Mouse (Mus musculus) hindbrain, embryonic 11.5 days (tissue): ENCODE results near the gene Gsg1. TPM values are rescaled to one million over a fixed set of nuclear protein-coding genes. Genes with fewer than 3 reads are reported as not detected.

Experiments
- ATAC-seq: fragments of 200-750 bp; cut with Nextera tagmentation; 2 replicates; pipeline ENCODE4 v1.8.0; 2017; ENCODE audit warnings: mild to moderate bottlenecking, moderate TSS enrichment, moderate library complexity; ENCODE audit not compliant: low FRiP score
- DNase-seq: peaks from one replicate; pipeline ENCODE4 v3.0.0-alpha.2; 2015; ENCODE audit warnings: low spot score
- H3K27ac ChIP-seq: fragments of 300-500 bp; sonication (generic); 2 replicates; pipeline ENCODE4 v1.5.1; 2014; ENCODE audit warnings: mild to moderate bottlenecking, low read depth, low read length
- H3K27me3 ChIP-seq: fragments of 300-500 bp; sonication (generic); 2 replicates; pipeline ENCODE4 v1.6.1; 2014; ENCODE audit warnings: mild to moderate bottlenecking, low read length, moderate library complexity, mixed read lengths; ENCODE audit not compliant: control insufficient read depth, insufficient read depth
- H3K36me3 ChIP-seq: fragments of 300-500 bp; sonication (generic); 2 replicates; pipeline ENCODE4 v1.6.1; 2014; ENCODE audit warnings: mild to moderate bottlenecking, low read length, moderate library complexity, mixed read lengths; ENCODE audit not compliant: control insufficient read depth, insufficient read depth
- H3K4me1 ChIP-seq: fragments of 300-500 bp; sonication (generic); replicated peaks from 2 replicates; pipeline ENCODE4 v1.6.1; 2014; ENCODE audit warnings: low read length, mixed read lengths; ENCODE audit not compliant: control insufficient read depth, insufficient read depth
- H3K4me2 ChIP-seq: fragments of 300-500 bp; sonication (generic); replicated peaks from 2 replicates; pipeline ENCODE4 v1.6.1; 2014; ENCODE audit warnings: mild to moderate bottlenecking, low read depth, low read length
- H3K4me3 ChIP-seq: fragments of 300-500 bp; sonication (generic); 2 replicates; pipeline ENCODE4 v1.5.1; 2014; ENCODE audit warnings: low read depth, low read length
- H3K9ac ChIP-seq: fragments of 300-500 bp; sonication (generic); 2 replicates; pipeline ENCODE4 v1.6.1; 2014; ENCODE audit warnings: low read depth, low read length
- H3K9me3 ChIP-seq: fragments of 300-500 bp; sonication (generic); 2 replicates; pipeline ENCODE4 v1.6.1; 2016; ENCODE audit warnings: low read length; ENCODE audit not compliant: control insufficient read depth
- whole genome bisulfite sequencing: fragments of 180-500 bp; shearing (Covaris S2); extraction: QIAGEN DNeasy Blood & Tissue Kit; methylation state at CpG from one replicate; pipeline ENCODE4 v1.1.7; 2014; 5-methylcytosine and 5-hydroxymethylcytosine counted together
- polyA plus RNA-seq: library from polyadenylated mRNA; unstranded; fragments of >200 nt; fragmentation: Nextera tagmentation; extraction: Ambion mirVana; gene quantifications from 2 replicates; pipeline ENCODE4 v1.2.1, GENCODE M21; 2014

Gsg1 gene
- polyA plus RNA-seq, 1 experiment from 2014 or later = 0.66 TPM

- H3K9me3 ChIP-seq = no peaks in the 10 kb centered on the region
- H3K36me3 ChIP-seq = no peaks in the 10 kb centered on the region
- H3K27ac ChIP-seq = no peak overlapping the region
- no peaks in the 10 kb centered on the region for H3K4me1 ChIP-seq
- H3K4me3 ChIP-seq = no peak overlapping the region
- no peak overlapping the region for H3K9ac ChIP-seq
- no peaks in the 10 kb centered on the region for H3K27me3 ChIP-seq
- H3K4me2 ChIP-seq = no peak overlapping the region
- ATAC-seq (no peak), DNase-seq (no peak)
- 93% methylated on average over 3 of the region's 3 CpGs for WGBS
Measured at GRCm38 (mm10) chr6:135235742-135236141, 18.4 kb downstream of the Gsg1 start.

GRCm38 (mm10) chr6:135232443-135233182 is 21.5 kb downstream of the Gsg1 start:
- Histone ChIP-seq H3K9ac (no peak overlapping the region), H3K4me2 (no peak overlapping the region), H3K27me3 (no peaks in the 10 kb centered on the region), H3K27ac (no peak overlapping the region), H3K36me3 (no peaks in the 10 kb centered on the region), H3K4me3 (no peak overlapping the region), H3K9me3 (no peaks in the 10 kb centered on the region), H3K4me1 (no peaks in the 10 kb centered on the region)
- ATAC-seq (no peak), DNase-seq (no peak)
- 66% methylated on average over 12 of the region's 12 CpGs for WGBS

- 92% methylated on average over 6 of the region's 6 CpGs for WGBS
- Histone ChIP-seq H3K4me2 (no peak overlapping the region), H3K36me3 (no peaks in the 10 kb centered on the region), H3K9ac (no peak overlapping the region), H3K27me3 (no peaks in the 10 kb centered on the region), H3K4me3 (no peak overlapping the region), H3K27ac (no peak overlapping the region), H3K4me1 (no peaks in the 10 kb centered on the region), H3K9me3 (no peaks in the 10 kb centered on the region)
- DNase-seq = no peak
- no peak for ATAC-seq
Measured at GRCm38 (mm10) chr6:135230586-135230985, 23.6 kb downstream of the Gsg1 start.

- Histone ChIP-seq H3K4me1 (0 out of 2 replicates have a peak, but pooled peaks cover 3% of the 10 kb centered on the region), H3K36me3 (no peaks in the 10 kb centered on the region), H3K27me3 (no peaks in the 10 kb centered on the region), H3K9me3 (no peaks in the 10 kb centered on the region), H3K4me2 (no peak overlapping the region), H3K4me3 (no peak overlapping the region), H3K27ac (no peak overlapping the region), H3K9ac (no peak overlapping the region)
- DNase-seq (peak; percentile 39), ATAC-seq (peak; percentile 69)
- WGBS = 45% methylated on average over 10 of the region's 10 CpGs
Measured at GRCm38 (mm10) chr6:135228465-135228941, 25.6 kb downstream of the Gsg1 start.

GRCm38 (mm10) chr6:135223786-135224416 is 30.2 kb downstream of the Gsg1 start:
- 0 out of 2 replicates have a peak, but pooled peaks cover 3% of the 10 kb centered on the region for H3K4me1 ChIP-seq
- ATAC-seq = no peak
- no peak overlapping the region for H3K4me2 ChIP-seq
- no peak overlapping the region for H3K4me3 ChIP-seq
- H3K36me3 ChIP-seq = no peaks in the 10 kb centered on the region
- H3K9me3 ChIP-seq = no peaks in the 10 kb centered on the region
- 75% methylated on average over 6 of the region's 6 CpGs for WGBS
- DNase-seq = peak; percentile 15
- no peaks in the 10 kb centered on the region for H3K27me3 ChIP-seq
- H3K27ac ChIP-seq = no peak overlapping the region
- no peak overlapping the region for H3K9ac ChIP-seq

- 92% methylated on average over 5 of the region's 5 CpGs for WGBS
- DNase-seq (no peak), ATAC-seq (no peak)
Measured at GRCm38 (mm10) chr6:135219916-135220315, 34.2 kb downstream of the Gsg1 start.

GRCm38 (mm10) chr6:135218330-135218729 is 35.8 kb downstream of the Gsg1 start:
- Histone ChIP-seq H3K4me3 (no peak overlapping the region), H3K4me2 (no peak overlapping the region), H3K9ac (no peak overlapping the region), H3K27ac (no peak overlapping the region), H3K9me3 (no peaks in the 10 kb centered on the region), H3K36me3 (0 out of 2 replicates have a peak, but pooled peaks cover 3% of the 10 kb centered on the region), H3K4me1 (no peaks in the 10 kb centered on the region), H3K27me3 (no peaks in the 10 kb centered on the region)
- no peak for DNase-seq
- WGBS = 81% methylated on average over 8 of the region's 8 CpGs
- ATAC-seq = no peak

More at GRCm38 (mm10) chr6:135219916-135220315, 34.2 kb downstream of the Gsg1 start:
- Histone ChIP-seq H3K4me3 (no peak overlapping the region), H3K27me3 (no peaks in the 10 kb centered on the region), H3K4me1 (0 out of 2 replicates have a peak, but pooled peaks cover 3% of the 10 kb centered on the region), H3K9me3 (no peaks in the 10 kb centered on the region), H3K27ac (no peak overlapping the region), H3K4me2 (no peak overlapping the region), H3K9ac (no peak overlapping the region), H3K36me3 (0 out of 2 replicates have a peak, but pooled peaks cover 3% of the 10 kb centered on the region)

GRCm38 (mm10) chr6:135212666-135213065 is 41.5 kb downstream of the Gsg1 start:
- Histone ChIP-seq H3K4me1 (no peaks in the 10 kb centered on the region), H3K4me2 (no peak overlapping the region), H3K4me3 (no peak overlapping the region), H3K9ac (no peak overlapping the region), H3K9me3 (no peaks in the 10 kb centered on the region), H3K27ac (no peak overlapping the region), H3K27me3 (no peaks in the 10 kb centered on the region), H3K36me3 (no peaks in the 10 kb centered on the region)
- DNase-seq = no peak
- no peak for ATAC-seq
- 65% methylated on average over 1 of the region's 2 CpGs for WGBS
